Mouse (Mus musculus) olfactory bulb, adult 2 months (tissue): ENCODE data around the gene Olfr715.

Experiments used
- CTCF ChIP-seq: fragments of 200-500 bp; IDR thresholded peaks from 2 replicates; pipeline ENCODE4 v1.5.1; 2012; ENCODE audit warnings: low read depth, mild to moderate bottlenecking, low read length, moderate library complexity; ENCODE audit not compliant: insufficient read depth
- POLR2A ChIP-seq: fragments of 200-500 bp; IDR thresholded peaks from 2 replicates; pipeline ENCODE4 v1.6.1; 2012; ENCODE audit warnings: mild to moderate bottlenecking, low read depth, low read length, moderate library complexity; ENCODE audit not compliant: insufficient read depth

- TF ChIP-seq CTCF = no peak
- no peak for TF ChIP-seq POLR2A
These were observed 35.8 kb upstream of the Olfr715 start, which contains the start of gene Nlrp14 for GRCm38 (mm10) chr7:107166690-107167089.
